Mouse (Mus musculus): ENCODE results near the gene Rhou.
A peak's percentile ranks its signal among the peaks of the same experiment; 100 is the strongest.
"Not testable (repeated sequence)": the region's sequence is repeated elsewhere in the genome, so short reads cannot be mapped to it uniquely, and the experiment has no call there.

Gene Rhou

GRCm38 (mm10) chr8:123653308-123653993 is at the start of gene Rhou:
Gene Rhou (plus strand): TSS chr8:123653929.
- DNase-seq, result peak; percentile 97

- peak; percentile 1 for DNase-seq
These were observed 41.1 kb upstream of the Rhou start for GRCm38 (mm10) chr8:123612652-123613051.

- not testable (repeated sequence) for DNase-seq
These were observed 30.2 kb upstream of the Rhou start for GRCm38 (mm10) chr8:123623523-123623922.

- no peak for DNase-seq
These were observed 29.5 kb upstream of the Rhou start for GRCm38 (mm10) chr8:123624274-123624673.

- DNase-seq, result no peak
These were observed 29.0 kb upstream of the Rhou start for GRCm38 (mm10) chr8:123624702-123625101.

- no peak for DNase-seq
These were observed 28.0 kb upstream of the Rhou start for GRCm38 (mm10) chr8:123625717-123626116.

GRCm38 (mm10) chr8:123627410-123628147 is 26.1 kb upstream of the Rhou start:
- DNase-seq, result no peak

GRCm38 (mm10) chr8:123628253-123628967 is 25.3 kb upstream of the Rhou start:
- DNase-seq, result peak; percentile 62

GRCm38 (mm10) chr8:123628968-123629755 is 24.6 kb upstream of the Rhou start:
- peak; percentile 84 for DNase-seq

- DNase-seq, result no peak
These were observed 23.7 kb upstream of the Rhou start for GRCm38 (mm10) chr8:123630058-123630457.

- no peak for DNase-seq
These were observed 22.9 kb upstream of the Rhou start for GRCm38 (mm10) chr8:123630841-123631251.

GRCm38 (mm10) chr8:123631746-123632145 is 22.0 kb upstream of the Rhou start:
- not testable (repeated sequence) for DNase-seq

- no peak for DNase-seq
These were observed 21.5 kb upstream of the Rhou start for GRCm38 (mm10) chr8:123632257-123632656.

GRCm38 (mm10) chr8:123633801-123634200 is 19.9 kb upstream of the Rhou start:
- no peak for DNase-seq

- no peak for DNase-seq
These were observed 19.2 kb upstream of the Rhou start for GRCm38 (mm10) chr8:123634395-123635131.

GRCm38 (mm10) chr8:123635671-123636070 is 18.1 kb upstream of the Rhou start:
- DNase-seq, result peak; percentile 33

GRCm38 (mm10) chr8:123643330-123644051 is 10.2 kb upstream of the Rhou start:
- peak; percentile 84 for DNase-seq

- no peak for DNase-seq
These were observed 8.5 kb upstream of the Rhou start for GRCm38 (mm10) chr8:123645229-123645628.

GRCm38 (mm10) chr8:123648245-123649170 is 5.2 kb upstream of the Rhou start:
- peak; percentile 53 for DNase-seq

GRCm38 (mm10) chr8:123649483-123649882 is 4.2 kb upstream of the Rhou start:
- DNase-seq, result no peak

All from lung, postnatal 10 days (tissue).